Mouse (Mus musculus): ENCODE measurements at regions not wholly inside any gene's neighbourhood (a gene's known extent, or its start where the extent isn't known, plus 50 kb on each side); places are given as distances from the start of the nearest gene placed in this dataset.

- peaks cover 6% of the 10 kb centered on the region; the same call in 1 of the 2 replicates for H3K4me1 ChIP-seq (replicated peaks)
- H3K9me3 ChIP-seq = no peaks in the 10 kb centered on the region
- no peak for DNase-seq (ENCODE audit: low spot score)
- WGBS = 88% methylated on average over 4 of the region's 4 CpGs
- no peaks in the 10 kb centered on the region for H3K36me3 ChIP-seq
- no peak overlapping the region for H3K4me3 ChIP-seq
- H3K27me3 ChIP-seq (ENCODE audit: insufficient read depth, poor library complexity, severe bottlenecking) = no peaks in the 10 kb centered on the region
- no peak overlapping the region for H3K27ac ChIP-seq
Observed at GRCm38 (mm10) chr7:65244936-65245335, 88.6 kb upstream of the Fam189a1 start.

DNA sequence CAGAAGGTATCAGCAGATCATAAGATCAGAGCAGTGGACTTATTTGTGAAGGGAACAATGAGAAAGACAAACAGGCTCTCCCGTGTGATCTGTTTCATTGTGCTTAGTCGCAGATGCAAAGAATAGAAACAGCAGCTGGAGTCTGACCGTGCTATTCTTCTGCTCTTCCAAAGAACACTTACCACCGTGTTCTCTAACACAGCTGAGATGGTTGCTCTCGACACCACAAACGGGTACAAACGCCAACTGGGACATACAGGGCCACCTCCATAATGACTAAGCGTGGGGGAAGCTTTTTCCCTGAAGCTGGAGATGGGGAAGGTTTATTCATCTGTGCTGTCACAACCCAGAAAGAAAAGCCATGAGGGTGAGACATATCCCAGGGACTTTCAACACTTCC lies 84.8 kb upstream of the Fam189a1 start:
- H3K4me3 ChIP-seq = no peak overlapping the region
- H3K4me1 ChIP-seq (replicated peaks) = peaks cover 6% of the 10 kb centered on the region; the same call in 1 of the 2 replicates
- H3K27me3 ChIP-seq (ENCODE audit: insufficient read depth, poor library complexity, severe bottlenecking) = no peaks in the 10 kb centered on the region
- peaks cover 3% of the 10 kb centered on the region; the same call in 1 of the 2 replicates for H3K9me3 ChIP-seq
- no peak overlapping the region; the same call in 1 of the 2 replicates for H3K27ac ChIP-seq
- H3K36me3 ChIP-seq = no peaks in the 10 kb centered on the region
- no peak for DNase-seq (ENCODE audit: low spot score)
- WGBS = 25% methylated on average over 8 of the region's 8 CpGs

- 94% methylated on average over 3 of the region's 3 CpGs for WGBS
Observed at GRCm38 (mm10) chr7:65235701-65236100, 79.3 kb upstream of the Fam189a1 start.

GRCm38 (mm10) chr7:65233681-65234080 lies 77.3 kb upstream of the Fam189a1 start:
- WGBS = 39% methylated on average over 4 of the region's 4 CpGs
- Histone ChIP-seq H3K4me1 (replicated peaks) (peaks cover 13% of the 10 kb centered on the region), H3K27ac (no peak overlapping the region), H3K9me3 (peaks cover 3% of the 10 kb centered on the region; the same call in 1 of the 2 replicates), H3K27me3 (ENCODE audit: insufficient read depth, poor library complexity, severe bottlenecking) (no peaks in the 10 kb centered on the region), H3K36me3 (no peaks in the 10 kb centered on the region), H3K4me3 (no peak overlapping the region)
- DNase-seq (ENCODE audit: low spot score) = no peak

More at GRCm38 (mm10) chr7:65235701-65236100, 79.3 kb upstream of the Fam189a1 start:
- H3K27ac ChIP-seq = no peak overlapping the region
- no peak for DNase-seq (ENCODE audit: low spot score)
- no peak overlapping the region for H3K4me3 ChIP-seq
- H3K4me1 ChIP-seq (replicated peaks) = 0 out of 2 replicates have a peak, but pooled peaks cover 5% of the 10 kb centered on the region
- peaks cover 3% of the 10 kb centered on the region; the same call in 1 of the 2 replicates for H3K9me3 ChIP-seq
- no peaks in the 10 kb centered on the region for H3K27me3 ChIP-seq (ENCODE audit: insufficient read depth, poor library complexity, severe bottlenecking)
- H3K36me3 ChIP-seq = no peaks in the 10 kb centered on the region

DNA sequence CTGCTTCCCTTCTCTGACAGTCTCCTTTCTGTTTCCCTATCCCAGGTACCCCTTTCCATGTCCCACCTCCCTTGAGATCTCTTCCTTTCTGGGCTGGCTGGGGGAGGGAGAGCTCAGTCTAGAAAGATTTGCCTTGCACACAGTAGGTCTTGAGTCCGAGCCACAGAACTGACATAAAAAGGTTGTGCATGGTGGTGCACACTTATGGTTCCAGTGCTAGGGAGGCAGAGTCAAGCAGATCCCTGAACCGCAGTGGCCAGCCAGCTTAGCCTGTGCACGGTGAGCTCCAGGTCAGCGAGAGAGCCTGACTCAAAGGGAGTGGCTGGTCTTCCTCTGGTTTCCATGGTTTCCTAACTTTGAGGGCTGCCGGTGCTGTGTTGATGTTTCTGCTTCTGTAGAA lies 72.9 kb upstream of the Fam189a1 start:
- Histone ChIP-seq H3K4me3 (no peak overlapping the region), H3K27ac (no peak overlapping the region), H3K36me3 (no peaks in the 10 kb centered on the region), H3K9me3 (no peaks in the 10 kb centered on the region), H3K4me1 (replicated peaks) (peaks cover 26% of the 10 kb centered on the region), H3K27me3 (ENCODE audit: insufficient read depth, poor library complexity, severe bottlenecking) (peaks cover 6% of the 10 kb centered on the region; the same call in 1 of the 2 replicates)
- no peak for DNase-seq (ENCODE audit: low spot score)
- WGBS = 68% methylated on average over 5 of the region's 5 CpGs

DNA sequence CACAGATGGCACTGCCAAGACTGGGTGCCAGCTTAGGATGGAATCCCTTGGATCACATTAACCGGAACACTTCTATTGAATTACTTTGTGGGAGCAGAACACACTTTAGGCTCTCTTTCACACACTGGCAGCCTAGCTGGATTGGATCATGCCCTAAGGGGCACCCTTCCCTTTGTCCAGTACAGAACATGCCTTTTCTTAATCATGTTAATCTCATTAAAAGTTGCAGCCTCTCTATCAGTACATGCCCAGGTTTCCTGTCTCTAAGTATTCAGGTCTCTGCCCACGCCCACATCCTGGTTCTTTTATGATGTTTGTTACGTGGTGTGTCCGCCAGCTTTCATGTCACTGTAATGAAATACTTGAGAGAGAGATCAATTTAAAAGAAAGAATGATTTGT lies 69.8 kb upstream of the Fam189a1 start:
- peaks cover 6% of the 10 kb centered on the region; the same call in 1 of the 2 replicates for H3K27me3 ChIP-seq (ENCODE audit: insufficient read depth, poor library complexity, severe bottlenecking)
- H3K4me1 ChIP-seq (replicated peaks) = peaks cover 20% of the 10 kb centered on the region
- no peak overlapping the region for H3K27ac ChIP-seq
- 88% methylated on average over 4 of the region's 4 CpGs for WGBS
- H3K36me3 ChIP-seq = no peaks in the 10 kb centered on the region
- no peak for DNase-seq (ENCODE audit: low spot score)
- H3K9me3 ChIP-seq = no peaks in the 10 kb centered on the region
- no peak overlapping the region for H3K4me3 ChIP-seq

- no peak overlapping the region for H3K4me3 ChIP-seq
- no peak for DNase-seq (ENCODE audit: low spot score)
- WGBS = 76% methylated on average over 14 of the region's 14 CpGs
- no peaks in the 10 kb centered on the region for H3K9me3 ChIP-seq
- no peaks in the 10 kb centered on the region; the same call in 1 of the 2 replicates for H3K27me3 ChIP-seq (ENCODE audit: insufficient read depth, poor library complexity, severe bottlenecking)
- peak overlapping the region; percentile 9; the same call in 1 of the 2 replicates for H3K27ac ChIP-seq
- H3K4me1 ChIP-seq (replicated peaks) = peaks cover 14% of the 10 kb centered on the region
- no peaks in the 10 kb centered on the region for H3K36me3 ChIP-seq
Observed at GRCm38 (mm10) chr7:65213216-65213925, 57.0 kb upstream of the Fam189a1 start.

DNA sequence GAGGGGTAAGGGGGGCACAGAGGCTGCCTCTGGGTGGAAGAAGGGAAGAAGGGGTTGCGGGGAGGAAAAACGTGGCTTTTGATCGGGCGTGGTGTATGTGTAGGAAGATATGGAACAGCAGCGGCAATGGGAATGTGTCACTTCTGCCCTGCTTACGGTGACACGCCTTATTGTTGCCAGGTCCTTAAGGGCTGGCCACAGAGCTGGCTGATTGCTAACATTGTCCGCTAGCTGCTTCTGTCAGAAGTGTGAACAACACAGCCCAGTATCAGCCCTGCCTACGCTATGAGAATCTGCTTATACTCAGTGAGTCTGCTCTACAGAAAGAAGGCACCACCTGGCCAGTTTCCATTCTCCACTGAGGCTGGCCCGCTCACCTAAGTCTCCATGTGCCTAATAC lies 50.9 kb upstream of the Fam189a1 start:
- Histone ChIP-seq H3K36me3 (no peaks in the 10 kb centered on the region), H3K4me3 (no peak overlapping the region), H3K27ac (no peak overlapping the region), H3K9me3 (no peaks in the 10 kb centered on the region), H3K27me3 (ENCODE audit: insufficient read depth, poor library complexity, severe bottlenecking) (peaks cover 10% of the 10 kb centered on the region), H3K4me1 (replicated peaks) (peaks cover 6% of the 10 kb centered on the region; the same call in 1 of the 2 replicates)
- no peak for DNase-seq (ENCODE audit: low spot score)
- 89% methylated on average over 10 of the region's 10 CpGs for WGBS

Data from hindbrain, embryonic 10.5 days (tissue).